Mouse (Mus musculus) lung, postnatal 0 days (tissue): ENCODE data around the gene Cdt1.

ENCODE experiments used
- CTCF ChIP-seq: IDR thresholded peaks from 2 replicates; pipeline ENCODE4 v1.5.1; 2016; ENCODE audit warnings: antibody characterized with exemption, mild to moderate bottlenecking
- EP300 ChIP-seq: IDR thresholded peaks from 2 replicates; pipeline ENCODE4 v1.6.1; 2016; ENCODE audit warnings: antibody characterized with exemption, mild to moderate bottlenecking, control low read depth

GRCm38 (mm10) chr8:122572751-122573150, 4.9 kb downstream of the Cdt1 start:
- TF ChIP-seq CTCF: no peak
- TF ChIP-seq EP300: no peak
